Mouse (Mus musculus): ENCODE data around the gene Spred1.

DNA sequence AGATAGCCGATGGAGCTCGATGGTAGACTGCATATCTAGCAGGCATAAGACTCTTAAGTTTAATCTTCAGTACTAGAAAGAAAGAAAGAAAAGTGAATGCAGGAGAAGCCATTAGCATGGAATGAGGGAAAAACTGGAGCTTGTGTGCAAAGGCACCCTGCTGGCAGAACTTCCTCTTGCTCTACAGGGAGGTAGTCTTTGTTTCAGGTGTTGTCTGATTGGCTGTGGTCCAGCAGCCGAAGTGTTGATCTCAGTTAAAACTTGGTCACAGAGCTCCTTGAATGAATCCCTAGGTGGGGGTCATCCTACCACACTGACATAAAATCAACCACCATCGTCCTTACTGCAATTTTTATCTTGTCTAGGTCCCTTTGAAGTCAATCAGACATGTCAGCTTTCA is 55.8 kb downstream of the Spred1 start:
- no peak for TF ChIP-seq MAFK (IDR thresholded peaks at IDR 0.05; ENCODE audit: insufficient read depth, low read depth, low read length)
- TF ChIP-seq ZC3H11A (IDR thresholded peaks at IDR 0.05; ENCODE audit: borderline replicate concordance, low read depth, low read length), result no peak
- TF ChIP-seq CHD2 (IDR thresholded peaks at IDR 0.05; ENCODE audit: low read depth, low read length), result no peak
